Mouse (Mus musculus) liver, postnatal 0 days (tissue): ENCODE results near the gene Lactbl1. TPM values are rescaled to one million over a fixed set of nuclear protein-coding genes. Genes with fewer than 3 reads are reported as not detected.

ENCODE experiments used
- ATAC-seq: fragments of 200-750 bp; cut with Nextera tagmentation; 2 replicates; pipeline ENCODE4 v1.8.0; 2017; ENCODE audit warnings: mild to moderate bottlenecking, moderate library complexity
- DNase-seq: peaks from one replicate; pipeline ENCODE4 v3.0.0-alpha.2; 2016
- H3K27ac ChIP-seq: fragments of 300-500 bp; sonication (generic); 2 replicates; pipeline ENCODE4 v1.5.1; 2014; ENCODE audit warnings: antibody characterized with exemption, moderate library complexity, mild to moderate bottlenecking, low read depth
- H3K27me3 ChIP-seq: fragments of 300-500 bp; sonication (generic); 2 replicates; pipeline ENCODE4 v1.6.1; 2014; ENCODE audit warnings: low read length, control low read depth, mixed read lengths; ENCODE audit not compliant: insufficient read depth
- H3K36me3 ChIP-seq: fragments of 300-500 bp; sonication (generic); replicated peaks from 2 replicates; pipeline ENCODE4 v1.6.1; 2014; ENCODE audit warnings: mild to moderate bottlenecking, control low read depth, low read length, moderate library complexity, mixed read lengths; ENCODE audit not compliant: insufficient read depth
- H3K4me1 ChIP-seq: fragments of 300-500 bp; sonication (generic); 2 replicates; pipeline ENCODE4 v1.6.1; 2014; ENCODE audit warnings: antibody characterized with exemption, mild to moderate bottlenecking, control low read depth; ENCODE audit not compliant: insufficient read depth
- H3K4me2 ChIP-seq: fragments of 300-500 bp; sonication (generic); 2 replicates; pipeline ENCODE4 v1.6.1; 2014; ENCODE audit warnings: low read depth, mild to moderate bottlenecking, low read length, moderate library complexity, mixed read lengths
- H3K4me3 ChIP-seq: fragments of 300-500 bp; sonication (generic); 2 replicates; pipeline ENCODE4 v1.5.1; 2014; ENCODE audit warnings: low read depth, low read length
- H3K9ac ChIP-seq: fragments of 300-500 bp; sonication (generic); replicated peaks from 2 replicates; pipeline ENCODE4 v1.6.1; 2014; ENCODE audit warnings: mild to moderate bottlenecking, moderate library complexity
- H3K9me3 ChIP-seq: fragments of 300-500 bp; sonication (generic); 2 replicates; pipeline ENCODE4 v1.6.1; 2016; ENCODE audit warnings: mild to moderate bottlenecking, control low read depth, low read length, mixed read lengths
- CTCF ChIP-seq: sonication (generic); IDR thresholded peaks from 2 replicates; pipeline ENCODE4 v1.5.1; 2016; ENCODE audit warnings: antibody characterized with exemption, low read depth
- EP300 ChIP-seq: IDR thresholded peaks from 2 replicates; pipeline ENCODE4 v1.6.1; 2016; ENCODE audit warnings: antibody characterized with exemption, low read depth, mild to moderate bottlenecking
- WGBS: fragments of 180-500 bp; shearing (Covaris S2); extraction: QIAGEN DNeasy Blood & Tissue Kit; methylation state at CpG from one replicate; pipeline ENCODE4 v1.1.7; 2014; ENCODE audit not compliant: insufficient replicate concordance; 5-methylcytosine and 5-hydroxymethylcytosine counted together
- polyA plus RNA-seq: library from polyadenylated mRNA; unstranded; fragments of >200 nt; fragmentation: Nextera tagmentation; extraction: Ambion mirVana; gene quantifications from 2 replicates; pipeline ENCODE4 v1.2.1, GENCODE M21; 2015

Gene Lactbl1
- polyA plus RNA-seq, 1 experiment from 2014 or later = not detected

DNA sequence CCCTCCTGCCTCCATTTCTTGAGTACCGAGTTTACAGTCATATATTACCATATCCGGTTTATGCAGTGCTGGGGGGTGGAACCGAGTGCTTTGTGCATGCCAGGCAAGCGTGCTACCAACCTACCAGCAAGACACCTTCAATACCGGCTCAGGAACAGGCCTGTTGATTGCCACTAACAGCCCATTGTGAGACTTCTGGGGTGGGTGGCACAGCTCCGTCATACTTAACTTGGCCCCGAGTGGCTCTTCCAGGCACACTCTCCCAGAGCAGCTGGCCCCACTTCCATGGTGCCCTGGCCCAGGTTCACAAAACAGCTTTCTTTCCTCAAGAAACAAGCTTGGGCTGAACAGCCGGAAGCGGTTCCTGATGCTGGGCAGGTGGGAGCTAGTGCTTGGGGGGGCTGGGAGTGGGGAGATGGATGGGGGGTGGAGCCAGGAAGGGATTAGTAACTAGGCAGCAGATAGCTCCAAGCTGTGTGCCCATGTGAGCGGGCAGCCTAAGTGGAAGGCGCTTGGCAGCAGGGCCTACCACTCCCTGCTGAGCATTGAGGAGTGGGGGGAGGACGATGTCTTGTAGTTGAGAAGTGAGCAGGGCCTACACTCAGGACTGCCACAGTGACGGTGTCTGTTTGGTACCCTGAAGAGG is 29.6 kb downstream of the Lactbl1 start:
- Histone ChIP-seq H3K9ac (no peak overlapping the region), H3K27ac (no peak overlapping the region), H3K4me1 (no peaks in the 10 kb centered on the region), H3K36me3 (no peaks in the 10 kb centered on the region), H3K27me3 (no peaks in the 10 kb centered on the region), H3K4me2 (no peak overlapping the region), H3K4me3 (no peak overlapping the region), H3K9me3 (no peaks in the 10 kb centered on the region)
- TF ChIP-seq EP300 = no peak
- no peak for TF ChIP-seq CTCF
- WGBS = 67% methylated on average over 13 of the region's 13 CpGs
- ATAC-seq (no peak), DNase-seq (no peak)

DNA sequence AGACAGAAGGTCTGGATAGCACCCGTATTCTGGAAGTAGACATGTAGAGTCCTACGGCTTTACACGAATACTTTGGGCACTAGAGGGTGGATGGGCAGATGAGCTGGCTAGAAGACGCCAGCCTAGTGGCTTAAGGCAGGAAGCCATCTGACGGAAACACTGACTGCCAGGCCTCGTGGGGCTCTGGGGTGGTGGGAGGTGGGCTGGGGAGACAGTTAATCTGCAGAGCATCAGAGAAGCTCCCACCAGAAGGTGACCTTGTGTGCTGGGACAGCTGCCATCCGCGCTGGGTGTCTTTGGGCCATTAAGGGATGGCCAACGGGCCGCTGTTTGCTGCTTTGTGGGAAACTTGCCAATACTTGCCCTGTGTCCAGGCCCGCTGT is 30.1 kb downstream of the Lactbl1 start:
- DNase-seq = no peak
- Histone ChIP-seq H3K4me3 (no peak overlapping the region), H3K9ac (no peak overlapping the region), H3K36me3 (no peaks in the 10 kb centered on the region), H3K9me3 (no peaks in the 10 kb centered on the region), H3K27ac (no peak overlapping the region), H3K27me3 (no peaks in the 10 kb centered on the region), H3K4me1 (no peaks in the 10 kb centered on the region), H3K4me2 (no peak overlapping the region)
- TF ChIP-seq EP300 (no peak), CTCF (no peak)
- 40% methylated on average over 11 of the region's 11 CpGs for WGBS
- ATAC-seq = no peak

DNA sequence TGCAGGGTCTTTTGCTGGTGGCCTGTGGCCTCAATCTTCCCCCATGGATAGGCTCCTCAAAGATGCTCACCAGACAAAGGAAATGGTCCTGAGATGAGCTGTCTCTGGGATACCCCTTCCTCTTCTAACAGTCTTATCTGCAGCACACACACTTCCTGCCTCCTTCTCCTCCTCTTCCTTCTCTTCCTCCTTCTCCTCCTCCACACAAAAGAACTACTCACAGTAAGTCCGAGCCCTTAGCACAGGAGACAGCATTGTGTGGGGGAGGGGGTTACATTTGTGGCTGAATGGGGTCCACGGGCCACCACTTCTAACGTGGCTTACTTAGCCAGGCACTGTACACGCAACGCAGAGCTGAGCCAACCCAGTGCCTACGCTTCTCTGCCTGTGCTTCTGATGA is 30.6 kb downstream of the Lactbl1 start:
- no peaks in the 10 kb centered on the region for H3K27me3 ChIP-seq
- TF ChIP-seq CTCF (no peak), EP300 (no peak)
- H3K4me2 ChIP-seq = no peak overlapping the region
- H3K4me1 ChIP-seq = no peaks in the 10 kb centered on the region
- ATAC-seq (no peak; the same call in 1 of the 2 replicates), DNase-seq (no peak)
- H3K27ac ChIP-seq = no peak overlapping the region
- H3K4me3 ChIP-seq = no peak overlapping the region
- no peaks in the 10 kb centered on the region for H3K36me3 ChIP-seq
- H3K9ac ChIP-seq = no peak overlapping the region
- WGBS = 30% methylated on average over 6 of the region's 6 CpGs
- no peaks in the 10 kb centered on the region for H3K9me3 ChIP-seq

DNA sequence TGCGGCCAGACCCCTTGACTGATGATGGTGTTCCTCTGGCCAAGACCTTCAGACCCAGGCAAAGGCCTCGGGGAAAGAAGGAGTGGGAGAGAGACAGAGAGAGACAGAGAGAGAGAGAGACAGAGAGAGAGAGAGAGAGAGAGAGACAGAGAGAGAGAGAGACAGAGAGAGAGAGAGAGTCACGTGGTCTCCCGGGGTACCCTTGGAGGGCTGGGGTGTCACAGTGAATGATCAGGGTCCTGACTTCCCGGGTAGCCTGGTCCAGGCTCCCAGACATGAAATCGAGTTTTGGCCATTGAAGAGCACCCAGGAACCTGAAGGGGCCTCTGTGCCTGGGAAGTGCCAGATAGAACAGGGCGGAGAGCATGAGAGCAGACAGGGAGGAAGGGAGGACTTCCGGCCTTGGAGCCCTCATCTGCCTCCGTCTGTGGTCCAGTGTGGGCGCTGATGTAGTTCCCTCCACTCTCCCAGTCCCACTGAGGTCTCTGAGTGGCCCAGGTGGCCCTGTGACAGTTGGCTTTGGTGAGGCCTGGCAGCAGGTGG is 31.3 kb downstream of the Lactbl1 start:
- Histone ChIP-seq H3K27me3 (no peaks in the 10 kb centered on the region), H3K9me3 (no peaks in the 10 kb centered on the region), H3K4me2 (no peak overlapping the region), H3K36me3 (no peaks in the 10 kb centered on the region), H3K9ac (no peak overlapping the region), H3K4me3 (no peak overlapping the region), H3K27ac (no peak overlapping the region), H3K4me1 (no peaks in the 10 kb centered on the region)
- no peak for ATAC-seq
- TF ChIP-seq CTCF (no peak), EP300 (no peak)
- WGBS = 47% methylated on average over 10 of the region's 10 CpGs
- no peak for DNase-seq

DNA sequence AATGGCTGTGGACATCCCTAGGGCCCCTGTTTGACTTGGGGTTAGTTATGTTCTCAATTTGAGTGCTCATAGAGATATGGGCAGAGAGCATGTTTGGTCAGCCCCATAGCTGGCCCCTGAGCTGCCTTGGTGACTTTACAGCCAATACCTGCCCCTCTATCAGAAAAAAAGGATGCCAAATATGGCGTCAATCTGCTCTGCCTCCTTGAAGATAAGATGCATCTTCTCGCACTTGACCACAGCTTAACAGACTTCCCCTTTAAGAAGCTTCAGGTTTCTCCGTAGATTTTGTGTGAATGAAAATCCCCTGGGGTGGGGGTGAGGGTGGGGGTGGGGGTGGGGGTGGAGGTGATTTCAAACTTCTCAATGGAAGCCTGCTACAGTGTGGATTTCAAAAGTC is 35.5 kb downstream of the Lactbl1 start:
- Histone ChIP-seq H3K27me3 (no peaks in the 10 kb centered on the region), H3K27ac (no peak overlapping the region), H3K9me3 (no peaks in the 10 kb centered on the region), H3K36me3 (no peaks in the 10 kb centered on the region), H3K4me3 (no peak overlapping the region), H3K4me1 (no peaks in the 10 kb centered on the region), H3K9ac (no peak overlapping the region), H3K4me2 (no peak overlapping the region)
- ATAC-seq (no peak), DNase-seq (no peak)
- WGBS = 26% methylated on average over 3 of the region's 3 CpGs
- no peak for TF ChIP-seq EP300
- TF ChIP-seq CTCF = no peak

DNA sequence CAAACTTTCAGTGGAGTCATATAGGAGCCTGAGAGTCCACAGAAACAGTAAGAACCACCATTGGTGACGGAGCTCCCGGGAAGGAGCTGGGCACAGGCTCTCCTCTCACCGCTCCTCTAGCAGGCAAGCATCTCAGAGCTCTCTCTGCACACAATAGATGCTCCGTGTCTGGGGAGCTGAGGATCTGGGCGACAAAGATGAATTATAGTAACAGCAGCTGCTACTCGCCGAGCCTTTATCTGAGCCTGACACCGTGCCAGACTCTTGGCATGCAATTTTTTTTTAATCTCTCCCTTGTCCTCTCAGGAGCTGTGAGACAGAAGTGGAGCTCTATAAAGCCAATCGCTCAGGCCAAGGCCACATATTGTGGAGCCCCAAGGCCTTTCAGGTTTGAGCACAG is 42.6 kb downstream of the Lactbl1 start:
- H3K27me3 ChIP-seq = no peaks in the 10 kb centered on the region
- 78% methylated on average over 9 of the region's 9 CpGs for WGBS
- H3K9me3 ChIP-seq = no peaks in the 10 kb centered on the region
- no peak overlapping the region for H3K27ac ChIP-seq
- H3K9ac ChIP-seq = no peak overlapping the region
- DNase-seq (no peak), ATAC-seq (no peak)
- no peak for TF ChIP-seq CTCF
- no peak for TF ChIP-seq EP300
- H3K36me3 ChIP-seq = no peaks in the 10 kb centered on the region
- H3K4me2 ChIP-seq = no peak overlapping the region
- H3K4me3 ChIP-seq = no peak overlapping the region
- no peaks in the 10 kb centered on the region for H3K4me1 ChIP-seq
